Mouse (Mus musculus) brain, embryonic 14.5 days (tissue): ENCODE measurements around the gene Tarbp1.

Source experiments
- CTCF ChIP-seq: fragments of 200-500 bp; IDR thresholded peaks from 2 replicates; pipeline ENCODE4 v1.5.1; 2012; ENCODE audit warnings: inconsistent platforms, mild to moderate bottlenecking, moderate library complexity, borderline replicate concordance; ENCODE audit not compliant: insufficient read depth, insufficient read length; ENCODE audit errors: extremely low read depth
- POLR2A ChIP-seq: fragments of 200-500 bp; IDR thresholded peaks from 2 replicates; pipeline ENCODE4 v1.6.1; 2012; ENCODE audit warnings: mild to moderate bottlenecking, inconsistent platforms, borderline replicate concordance; ENCODE audit not compliant: poor library complexity, insufficient read depth, insufficient read length, severe bottlenecking; ENCODE audit errors: extremely low read depth

DNA sequence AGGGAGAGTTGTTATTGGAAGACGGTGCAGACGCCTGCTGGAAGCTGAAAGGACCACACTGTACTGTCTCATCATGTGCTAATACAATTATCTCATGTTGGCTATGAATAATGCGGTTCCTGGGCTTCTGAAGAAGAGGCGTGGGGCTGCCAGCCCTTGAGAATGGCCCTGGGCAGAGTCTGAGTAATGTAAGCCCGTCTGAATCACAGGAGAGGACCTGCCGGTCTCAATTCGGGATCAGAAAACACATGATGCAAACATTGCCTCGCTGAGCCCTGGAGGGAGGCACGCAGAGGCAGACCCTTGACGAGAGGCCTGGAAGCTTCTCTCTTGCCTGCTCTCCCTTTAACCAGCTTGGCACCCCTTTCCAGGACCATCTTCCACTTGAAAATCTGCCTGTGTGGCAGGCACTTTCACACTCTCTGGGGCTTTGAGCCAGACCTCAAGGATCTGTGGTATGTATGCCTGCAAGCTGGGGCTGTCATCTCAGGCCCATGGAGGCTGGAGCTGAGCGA is 48.3 kb upstream of the Tarbp1 start:
- TF ChIP-seq CTCF = no peak
- no peak for TF ChIP-seq POLR2A
